Mouse (Mus musculus) layer of hippocampus, postnatal 25 days (tissue): ENCODE measurements around the gene Gnao1. TPM values are rescaled to one million over a fixed set of nuclear protein-coding genes. Genes with fewer than 3 reads are reported as not detected.

ENCODE experiments used
- DNase-seq, 2 experiments: peaks; one replicate each; pipeline ENCODE4 v3.0.0; 2022; ENCODE audit warnings: mixed read lengths in 2 of 2, low spot score in 1 of 2; ENCODE audit errors: extremely low spot score in 1 of 2
- total RNA-seq, 2 experiments: library from RNA; stranded (reverse); gene quantifications; 2 replicates each; pipeline ENCODE4 v1.2.3; 2021

Gene Gnao1
- total RNA-seq, 2 experiments from 2014 or later = 666 to 729 TPM

GRCm38 (mm10) chr8:93933288-93933687 lies 123.5 kb downstream of the Gnao1 start:
- no peak for DNase-seq

- DNase-seq = no peak
Observed at GRCm38 (mm10) chr8:93938193-93938592, 128.4 kb downstream of the Gnao1 start.

DNA sequence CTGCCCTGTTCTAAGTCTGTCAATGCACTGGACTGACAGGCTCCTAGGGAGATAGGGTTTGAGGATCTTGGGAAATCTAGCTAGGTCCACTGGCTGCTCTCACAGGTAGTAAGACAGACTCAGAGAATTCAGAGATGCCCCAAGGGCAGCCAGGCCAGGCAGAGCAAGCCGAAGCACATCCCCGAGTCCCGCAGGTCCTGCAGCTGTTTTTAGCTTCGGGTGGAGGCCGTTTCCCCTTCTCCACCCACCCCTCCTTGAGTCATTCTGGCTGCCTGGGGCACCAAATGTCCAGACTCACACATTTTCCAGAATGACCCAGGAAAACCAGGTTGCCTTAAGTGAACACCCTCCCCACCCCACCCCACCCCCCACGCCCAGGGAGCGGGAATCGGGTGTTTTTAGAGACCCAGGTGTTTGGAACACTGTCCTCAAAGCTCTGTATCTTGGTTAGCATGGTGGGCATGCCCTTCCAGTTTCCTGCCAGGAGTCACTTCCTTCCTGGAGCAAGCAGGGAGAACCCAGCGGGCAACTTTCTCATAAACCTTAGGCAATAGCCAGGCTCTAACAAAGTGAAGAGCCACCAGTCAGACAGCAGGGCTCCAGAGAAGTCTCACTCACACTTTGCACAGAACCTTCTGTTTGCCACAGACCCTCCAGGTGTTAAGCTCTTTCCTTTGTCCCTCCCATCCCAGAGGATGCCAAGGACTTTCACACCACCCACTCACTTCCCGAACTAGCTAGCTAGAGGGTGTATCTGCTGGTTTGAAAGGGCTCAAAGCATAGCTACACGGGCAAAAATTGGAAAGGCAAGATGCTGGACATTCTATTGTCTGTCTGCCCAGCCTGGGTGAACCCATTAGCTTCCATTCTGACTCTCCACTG lies 131.0 kb downstream of the Gnao1 start:
- DNase-seq = no peak

GRCm38 (mm10) chr8:93941636-93942054 lies 131.9 kb downstream of the Gnao1 start:
- DNase-seq = no peak

- DNase-seq = no peak
Observed at GRCm38 (mm10) chr8:93945781-93946180, 136.0 kb downstream of the Gnao1 start.

DNA sequence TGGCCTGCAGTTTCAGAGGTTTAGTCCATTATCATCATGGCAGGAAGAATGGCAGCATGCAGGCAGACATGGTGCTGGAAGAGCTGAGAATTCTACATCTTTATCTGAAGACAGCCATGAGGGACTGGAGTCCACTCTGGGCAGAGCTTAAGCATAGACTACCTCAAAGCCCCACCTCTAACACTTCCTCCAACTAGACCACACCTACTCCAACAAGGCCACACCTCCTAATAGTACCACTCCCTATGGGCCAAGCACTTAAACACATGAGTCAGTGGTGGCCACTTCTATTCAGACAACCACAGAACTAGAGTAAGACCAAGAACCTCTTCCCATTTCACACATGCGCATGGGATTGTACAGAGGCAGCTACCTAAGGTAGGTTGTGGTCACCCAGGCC lies 136.6 kb downstream of the Gnao1 start:
- no peak for DNase-seq

GRCm38 (mm10) chr8:93950133-93950532 lies 140.4 kb downstream of the Gnao1 start:
- no peak for DNase-seq

DNA sequence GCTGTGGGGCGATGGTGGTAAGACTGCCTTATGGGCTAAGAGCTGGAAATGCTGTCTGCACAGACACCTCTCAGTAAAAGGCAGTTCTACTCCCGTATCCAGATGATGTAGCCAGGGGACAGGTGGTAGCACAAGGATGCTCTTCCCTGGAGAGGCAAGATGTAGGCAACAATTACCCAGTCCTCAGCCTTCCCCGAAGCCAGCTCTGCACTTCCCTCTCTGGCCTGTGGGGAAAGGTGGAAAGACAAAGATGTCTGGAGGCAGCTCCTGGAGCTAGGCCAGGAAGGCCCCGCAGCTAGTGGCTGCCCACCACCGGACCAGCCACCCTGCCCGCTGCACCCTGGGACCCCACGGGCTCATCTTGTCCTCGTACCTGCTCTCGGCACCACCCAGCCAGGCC lies 142.7 kb downstream of the Gnao1 start:
- DNase-seq = no peak

- DNase-seq = no peak
Observed at GRCm38 (mm10) chr8:93958402-93958801, 148.6 kb downstream of the Gnao1 start.

GRCm38 (mm10) chr8:93960909-93961308 lies 151.1 kb downstream of the Gnao1 start:
- no peak for DNase-seq

DNA sequence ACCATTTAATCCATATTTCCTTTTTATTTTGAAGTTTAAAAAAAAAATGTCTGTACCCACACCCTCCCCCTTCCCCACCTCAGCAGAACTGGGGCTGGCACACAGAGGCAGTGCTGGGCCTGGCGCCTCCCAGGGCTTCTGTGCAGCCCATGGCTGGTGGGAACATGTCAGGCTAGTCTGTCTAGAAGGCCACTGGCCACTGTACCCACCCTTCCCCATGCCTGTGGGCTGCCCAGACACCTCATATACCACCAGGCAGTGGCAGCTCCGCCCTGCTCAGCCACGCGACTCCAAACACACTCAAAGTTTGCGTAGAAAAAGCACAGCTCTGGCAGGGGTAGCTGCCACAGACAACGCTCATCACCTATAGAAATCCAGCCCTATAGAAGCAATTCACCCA lies 158.5 kb downstream of the Gnao1 start:
- no peak for DNase-seq

GRCm38 (mm10) chr8:93969626-93970340 lies 160.0 kb downstream of the Gnao1 start:
- DNase-seq = no peak

DNA sequence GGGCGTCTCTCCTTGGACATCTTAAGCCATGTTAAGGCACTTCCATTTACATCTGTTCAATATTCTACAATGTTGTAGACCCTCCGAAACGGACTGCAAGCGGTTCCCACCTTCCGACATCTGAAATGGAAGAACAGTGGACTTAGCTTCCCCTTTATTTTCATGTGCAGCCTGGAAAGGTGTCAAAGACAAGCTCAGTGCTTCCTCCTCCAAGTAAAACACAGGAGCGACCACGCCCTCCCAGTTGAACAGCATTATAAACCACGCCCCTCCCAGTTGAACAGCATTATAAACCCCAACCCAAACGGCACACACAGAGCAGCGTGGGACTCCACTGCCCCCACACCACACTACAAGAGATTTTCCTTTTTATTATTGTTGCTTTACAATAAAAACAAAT lies 161.7 kb downstream of the Gnao1 start:
- DNase-seq = peak in 1 of 2 experiments; percentile 5

DNA sequence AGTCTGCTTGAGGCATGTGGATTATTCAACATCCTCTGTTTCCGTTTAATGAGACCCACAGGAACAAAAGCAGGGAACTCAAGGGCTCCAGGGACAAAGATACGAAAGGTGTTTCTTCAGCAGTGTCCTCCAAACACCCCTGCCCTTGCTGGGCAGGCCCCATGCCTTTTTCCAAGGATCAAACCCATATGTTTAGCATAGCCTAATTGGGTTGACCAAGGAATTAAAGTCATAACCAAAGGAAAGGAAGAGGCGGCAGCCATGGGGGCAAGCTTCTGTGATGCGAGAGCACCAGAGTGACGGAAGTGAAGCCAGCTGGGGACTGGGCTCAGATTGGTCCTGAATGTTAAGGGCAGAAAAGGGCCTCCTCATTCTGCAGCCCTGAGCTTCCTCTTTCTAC lies 162.4 kb downstream of the Gnao1 start:
- peak in 1 of 2 experiments; percentile 3 for DNase-seq

- peak in 1 of 2 experiments; percentile 6 for DNase-seq
Observed at GRCm38 (mm10) chr8:93972971-93973734, 163.4 kb downstream of the Gnao1 start.

GRCm38 (mm10) chr8:93973831-93974375 lies 164.1 kb downstream of the Gnao1 start:
- DNase-seq = peak in 1 of 2 experiments; percentile 4

- DNase-seq = peak in 1 of 2 experiments; percentile 3
Observed at GRCm38 (mm10) chr8:93974602-93975186, 164.9 kb downstream of the Gnao1 start.

- no peak for DNase-seq
Observed at GRCm38 (mm10) chr8:93975358-93975757, 165.6 kb downstream of the Gnao1 start.

- DNase-seq = no peak
Observed at GRCm38 (mm10) chr8:93976446-93977211, 166.9 kb downstream of the Gnao1 start.
